Mouse (Mus musculus) megakaryocyte, adult 5-6 weeks (primary cell): ENCODE measurements around the gene Tmem119. TPM values are rescaled to one million over a fixed set of nuclear protein-coding genes. Genes with fewer than 3 reads are reported as not detected.

Source experiments
- ATAC-seq: 2 replicates; pipeline ENCODE4 v1.8.0; 2016; ENCODE audit warnings: mild to moderate bottlenecking, inconsistent platforms; ENCODE audit not compliant: poor library complexity, severe bottlenecking
- total RNA-seq, 2 experiments: library from RNA; stranded (forward) in 1 of 2; stranded (reverse) in 1 of 2; fragments of 153-499, 151-499 nt in 1 of 2; fragments of 221-1000, 200-1000 nt in 1 of 2; gene quantifications; 2 replicates each; pipeline versions ENCODE4 v1.2.3 to v1.2.4; 2015 to 2017

The Tmem119 gene
- total RNA-seq (2015) (1.9 and 2.8 TPM in 2 replicates), total RNA-seq (2017) (2.3 and 3.2 TPM in 2 replicates)

GRCm38 (mm10) chr5:113800280-113800679 lies at the start of gene Tmem119:
Tmem119 (minus strand) TSS chr5:113800516.
- peak; percentile 28; the same call in 1 of the 2 replicates for ATAC-seq

DNA sequence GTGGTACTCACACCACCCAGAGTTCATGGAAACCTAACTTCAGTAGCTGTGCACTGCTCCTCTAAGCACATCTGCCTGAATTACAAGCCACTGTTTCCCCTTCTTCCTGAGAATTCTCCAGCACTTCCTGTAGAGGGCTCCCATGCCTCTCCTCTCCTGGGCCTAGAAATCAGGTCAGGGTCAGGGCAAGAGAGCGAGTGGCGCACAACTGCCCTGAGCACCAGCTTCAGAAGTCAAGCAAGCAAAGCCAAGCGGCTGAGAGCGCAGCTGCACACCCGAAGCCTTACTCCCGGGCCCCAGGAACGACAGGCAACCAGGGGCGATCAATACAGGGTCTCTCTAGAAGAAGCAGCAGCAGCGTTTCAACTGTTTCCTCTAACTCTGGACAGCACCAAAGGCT lies 47.3 kb upstream of the Tmem119 start:
- no peak for ATAC-seq

- ATAC-seq = no peak
These were observed 46.3 kb upstream of the Tmem119 start for GRCm38 (mm10) chr5:113846656-113847055.

GRCm38 (mm10) chr5:113845627-113846026 lies 45.3 kb upstream of the Tmem119 start:
- ATAC-seq = no peak

DNA sequence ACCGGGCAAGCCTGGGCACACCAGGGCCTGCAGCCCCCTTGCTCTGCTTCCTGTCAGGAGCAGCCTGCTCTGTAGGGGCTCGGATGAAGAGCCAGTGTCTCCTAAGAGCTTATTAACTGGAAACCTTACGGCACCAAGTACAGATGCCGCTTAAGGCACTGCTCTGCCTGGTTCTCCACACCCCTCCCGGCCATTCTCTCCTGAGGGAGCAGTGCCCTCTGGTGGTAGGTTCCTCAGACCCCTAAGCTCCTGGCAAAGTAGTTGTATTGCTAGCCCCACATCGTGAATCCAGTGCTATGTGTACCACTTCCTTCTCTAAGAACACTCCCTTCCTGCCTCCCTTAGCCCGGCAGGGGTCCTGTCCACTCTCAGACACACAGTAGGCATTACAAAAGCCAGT lies 44.4 kb upstream of the Tmem119 start:
- peak; percentile 46 for ATAC-seq

GRCm38 (mm10) chr5:113844106-113844505 lies 43.8 kb upstream of the Tmem119 start:
- no peak for ATAC-seq

GRCm38 (mm10) chr5:113842906-113843305 lies 42.6 kb upstream of the Tmem119 start:
- no peak for ATAC-seq

DNA sequence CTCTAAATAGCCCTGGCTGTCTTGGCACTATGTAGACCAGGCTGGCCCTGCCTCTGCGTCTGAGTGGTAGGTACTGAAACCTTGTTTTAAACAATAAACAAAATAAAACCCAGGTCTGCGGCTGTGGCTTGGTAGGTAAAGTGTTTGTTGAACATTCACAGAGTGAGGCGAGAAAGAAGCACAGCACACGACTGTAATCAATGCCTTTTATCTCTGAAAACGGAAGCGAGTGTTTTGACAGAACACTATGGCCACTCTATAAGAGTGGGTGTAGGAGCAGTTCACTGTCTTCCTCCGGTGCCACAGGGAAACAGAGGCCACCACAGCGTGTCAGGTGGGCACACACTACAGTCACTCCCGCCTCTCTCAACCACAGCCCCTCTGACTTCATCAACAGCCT lies 41.9 kb upstream of the Tmem119 start:
- peak; percentile 24 for ATAC-seq

GRCm38 (mm10) chr5:113841243-113842225 lies 41.2 kb upstream of the Tmem119 start:
- ATAC-seq = peak; percentile 80

GRCm38 (mm10) chr5:113840443-113840842 lies 40.1 kb upstream of the Tmem119 start:
- peak; percentile 37 for ATAC-seq

DNA sequence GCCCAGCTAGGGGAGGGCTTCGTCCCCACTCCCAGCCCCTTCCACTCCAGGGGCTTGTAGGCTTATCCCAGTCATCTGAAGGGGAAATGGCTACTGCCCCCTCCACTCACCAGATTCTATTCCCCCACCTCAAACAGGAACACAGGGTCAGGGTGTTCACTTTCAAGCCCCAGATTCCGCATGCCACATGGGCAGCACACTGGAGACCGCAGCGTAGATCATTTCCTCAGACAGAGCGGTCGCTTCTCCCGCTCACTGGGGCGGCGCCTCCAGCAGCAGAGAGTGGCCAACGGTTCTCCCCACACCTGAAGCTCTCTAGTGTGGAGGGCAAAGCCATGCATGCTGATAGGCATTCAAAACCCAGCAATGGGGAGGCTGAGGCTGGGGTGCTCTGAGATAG lies 36.6 kb upstream of the Tmem119 start:
- ATAC-seq = peak; percentile 39

DNA sequence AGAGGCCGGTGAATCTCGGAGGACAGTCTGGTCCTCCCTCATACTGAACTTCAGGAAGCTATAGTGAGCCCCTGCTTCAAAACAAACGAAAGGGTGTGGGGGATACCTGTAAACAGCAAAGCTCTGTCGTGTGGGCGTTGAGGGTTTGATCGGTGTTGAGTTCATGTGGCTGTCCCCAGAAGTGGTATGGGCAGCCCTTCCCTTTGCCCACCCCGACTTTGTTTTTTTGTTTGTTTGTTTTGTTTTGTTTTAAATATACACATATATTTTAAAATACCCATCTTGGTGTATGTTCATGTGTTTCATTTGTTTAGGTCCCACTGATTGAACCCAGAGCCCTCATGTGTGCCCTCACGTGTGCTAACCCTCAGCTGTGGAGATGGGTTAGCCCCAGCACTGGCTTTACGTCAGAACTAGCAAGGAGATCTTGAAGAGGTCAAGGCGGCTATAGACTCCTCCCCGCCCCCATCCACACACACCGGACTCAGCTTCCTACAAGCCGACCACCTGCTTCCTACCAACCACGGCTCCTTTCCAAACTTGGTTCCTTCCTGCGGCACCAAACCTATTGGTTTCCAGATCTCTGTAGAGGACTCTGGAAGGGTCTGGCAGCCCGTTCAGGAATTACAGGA lies 33.1 kb upstream of the Tmem119 start:
- ATAC-seq = no peak

GRCm38 (mm10) chr5:113832490-113832901 lies 32.2 kb upstream of the Tmem119 start, which contains the start of gene Selplg:
Selplg (minus strand) TSS chr5:113832644.
- ATAC-seq = peak; percentile 2; the same call in 1 of the 2 replicates

- no peak for ATAC-seq
These were observed 31.4 kb upstream of the Tmem119 start for GRCm38 (mm10) chr5:113831741-113832140.

DNA sequence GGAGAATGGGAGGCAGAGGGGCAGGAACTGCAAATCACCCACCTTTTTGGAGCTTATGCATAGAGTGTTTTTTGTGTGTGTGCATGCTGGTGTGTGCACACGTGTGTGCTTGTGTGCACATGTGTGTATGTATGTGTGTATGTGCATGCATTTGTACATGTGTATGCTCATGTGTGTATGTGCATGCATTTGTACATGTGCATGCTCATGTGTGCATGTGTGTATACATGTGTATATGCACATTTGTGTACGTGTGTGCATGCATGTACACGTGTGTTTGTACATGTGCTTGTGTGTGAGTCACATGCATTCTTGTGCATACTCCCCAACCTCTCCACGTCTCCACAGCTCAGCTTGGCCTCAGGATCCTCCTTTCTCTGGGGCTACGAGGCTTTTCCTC lies 30.5 kb upstream of the Tmem119 start:
- ATAC-seq = no peak

- ATAC-seq = peak; percentile 66
These were observed 30.0 kb upstream of the Tmem119 start for GRCm38 (mm10) chr5:113830292-113830643.

GRCm38 (mm10) chr5:113829566-113830291 lies 29.4 kb upstream of the Tmem119 start:
- ATAC-seq = 0 out of 2 replicates have a peak, but pooled peaks have one; percentile 1

GRCm38 (mm10) chr5:113828481-113828880 lies 28.2 kb upstream of the Tmem119 start:
- peak; percentile 33 for ATAC-seq

DNA sequence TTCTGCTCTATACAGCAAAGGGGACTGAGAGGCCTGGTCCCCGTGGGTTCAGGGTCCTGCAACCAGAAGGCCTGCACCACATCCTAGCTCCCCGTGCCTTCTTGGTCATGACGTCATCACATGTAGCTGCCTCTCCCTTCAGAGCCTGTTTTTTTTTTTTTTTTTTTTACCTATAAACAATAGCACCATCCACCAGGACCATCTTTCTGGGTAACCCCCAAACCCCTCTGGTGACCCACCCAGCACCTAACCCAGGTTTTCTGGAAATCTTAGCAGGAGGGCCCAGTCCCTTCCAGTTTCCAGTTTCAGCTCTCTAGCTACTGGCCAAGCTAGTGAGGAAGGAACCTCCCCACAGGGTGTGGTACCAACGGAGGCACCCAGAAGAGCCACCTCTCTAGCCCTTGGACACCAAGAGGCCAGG lies 27.7 kb upstream of the Tmem119 start:
- peak; percentile 64 for ATAC-seq

GRCm38 (mm10) chr5:113826619-113827018 lies 26.3 kb upstream of the Tmem119 start:
- no peak for ATAC-seq

DNA sequence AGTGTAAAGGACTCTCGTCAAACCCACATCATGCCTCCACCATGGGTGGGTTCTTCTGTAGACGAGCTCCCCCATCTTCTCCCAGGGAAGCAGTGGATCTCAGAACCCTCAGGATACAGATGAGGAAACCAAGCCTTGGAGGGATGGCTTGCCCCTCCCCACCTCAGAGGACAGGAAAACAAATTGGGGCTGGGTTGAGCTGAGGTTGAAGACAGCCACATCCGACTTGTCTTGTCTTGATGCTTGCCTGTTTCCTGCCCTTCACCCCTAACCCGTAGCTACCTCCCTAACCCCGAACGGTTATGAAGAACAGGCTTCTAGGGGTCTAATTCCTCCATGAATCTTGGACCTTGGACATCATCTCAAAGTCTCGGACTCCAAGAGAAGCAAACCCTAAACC lies 25.2 kb upstream of the Tmem119 start:
- no peak for ATAC-seq
